Comparison of ENCODE assay signal across 9 mouse cellular contexts in genomic region chr7:93095511-93095910, GRCm38 (mm10). TPM values are rescaled to one million over a fixed set of nuclear protein-coding genes. Genes with fewer than 3 reads are reported as not detected.
DNase-seq lines count a peak whose midpoint lies in the region; ATAC-seq and TF ChIP-seq lines count a peak whose summit lies in the region.
"Had no signal": no experiment of that assay in that cellular context is flagged by ENCODE, and none has a peak within 500 bp of the region (broad histone marks: within the 10 kb centered on the region; RNA-seq: fewer than 3 reads in every experiment).

No protein-coding gene starts in this region.

- no peak overlapping the region for H3K27ac ChIP-seq in heart, adult 2 months
- no peak overlapping the region for H3K27ac ChIP-seq in kidney, embryonic 14.5 days (ENCODE audit: low read depth, low read length)
- H3K27ac ChIP-seq in liver, embryonic 11.5 days (ENCODE audit: low read depth, low read length): no peak overlapping the region
- no peak overlapping the region for H3K27ac ChIP-seq in neural tube, embryonic 14.5 days (ENCODE audit: low read depth, low read length)
- H3K27ac ChIP-seq: liver, embryonic 13.5 days had no signal

- no peak for TF ChIP-seq POLR2A in heart, adult 2 months (IDR thresholded peaks at IDR 0.05; ENCODE audit: insufficient read depth, low read depth, low read length)

- DNase-seq in heart, adult 2 months: peak; percentile 42 to 51
- DNase-seq in heart, adult 11 months: no peak
- peak; percentile 70 to 80 for DNase-seq in cerebellum, postnatal 25 days
- peak; percentile 4 to 21 for DNase-seq in heart, adult 9 months (ENCODE audit: low spot score in 2 of 2)
- peak; percentile 37 for DNase-seq in liver, embryonic 11.5 days (ENCODE audit: low spot score)
- DNase-seq in spleen, postnatal 14 days (ENCODE audit: low spot score in 2 of 2): no peak
- DNase-seq: liver, embryonic 13.5 days had no signal

- H3K9ac ChIP-seq in heart, adult 2 months (ENCODE audit: low read depth, low read length): no peak overlapping the region
- H3K9ac ChIP-seq in kidney, embryonic 14.5 days (ENCODE audit: low read depth, low read length): no peak overlapping the region; the same call in 1 of the 2 replicates
- H3K9ac ChIP-seq in liver, embryonic 11.5 days (ENCODE audit: low read depth, low read length): no peak overlapping the region
- H3K9ac ChIP-seq in neural tube, embryonic 14.5 days (replicated peaks; ENCODE audit: low read depth, low read length): no peak overlapping the region
- H3K9ac ChIP-seq: liver, embryonic 13.5 days had no signal

- ATAC-seq in kidney, embryonic 14.5 days (ENCODE audit: low FRiP score, low TSS enrichment): peak; percentile 91
- ATAC-seq in liver, embryonic 11.5 days (replicated peaks; ENCODE audit: low FRiP score): 0 out of 2 replicates have a peak, but pooled peaks have one; percentile 54
- peak; percentile 79; the same call in 1 of the 2 replicates for ATAC-seq in neural tube, embryonic 14.5 days (ENCODE audit: low read depth)

- TF ChIP-seq CTCF in heart, adult 2 months (IDR thresholded peaks at IDR 0.05): peak; percentile 84

- intact Hi-C loops in heart, adult 2 months (cut with DNase I): loop anchor here (2.0 to 5.0 kb wide), 3 partner anchors 83 to 221 kb away; partner anchors contain the start of genes Ddias and Prcp

- peaks cover 6% of the 10 kb centered on the region for H3K4me1 ChIP-seq in heart, adult 2 months (ENCODE audit: control insufficient read depth, insufficient read depth, low read length)
- H3K4me1 ChIP-seq in kidney, embryonic 14.5 days (ENCODE audit: control insufficient read depth, insufficient read depth, low read length): no peaks in the 10 kb centered on the region
- H3K4me1 ChIP-seq in liver, embryonic 11.5 days (replicated peaks; ENCODE audit: control insufficient read depth, insufficient read depth, low read length): no peaks in the 10 kb centered on the region
- peaks cover 16% of the 10 kb centered on the region; the same call in 1 of the 2 replicates for H3K4me1 ChIP-seq in neural tube, embryonic 14.5 days (ENCODE audit: control insufficient read depth, insufficient read depth, low read length)
- H3K4me1 ChIP-seq: liver, embryonic 13.5 days had no signal

- H3K4me2 ChIP-seq in kidney, embryonic 14.5 days (replicated peaks; ENCODE audit: low read depth, low read length): peak overlapping the region; percentile 30
- peak overlapping the region; percentile 8; the same call in 1 of the 2 replicates for H3K4me2 ChIP-seq in liver, embryonic 11.5 days
- peak overlapping the region; percentile 35; the same call in 1 of the 2 replicates for H3K4me2 ChIP-seq in neural tube, embryonic 14.5 days (ENCODE audit: low read depth, low read length)
- H3K4me2 ChIP-seq: liver, embryonic 13.5 days had no signal

- H3K27me3 ChIP-seq in heart, adult 2 months (ENCODE audit: control insufficient read depth, insufficient read depth, low read length): no peaks in the 10 kb centered on the region
- no peaks in the 10 kb centered on the region for H3K27me3 ChIP-seq in kidney, embryonic 14.5 days (ENCODE audit: control insufficient read depth, insufficient read depth, low read length)
- no peaks in the 10 kb centered on the region for H3K27me3 ChIP-seq in liver, embryonic 11.5 days (replicated peaks; ENCODE audit: control insufficient read depth, insufficient read depth, low read length)
- no peaks in the 10 kb centered on the region for H3K27me3 ChIP-seq in neural tube, embryonic 14.5 days (ENCODE audit: control insufficient read depth, insufficient read depth, low read length)
- H3K27me3 ChIP-seq: liver, embryonic 13.5 days had no signal

- no peaks in the 10 kb centered on the region for H3K79me2 ChIP-seq in heart, adult 2 months (replicated peaks; ENCODE audit: control insufficient read depth, insufficient read depth, low read length)

- 0 out of 2 replicates have a peak, but pooled peaks have one; percentile 43 for TF ChIP-seq EP300 in heart, adult 2 months (IDR thresholded peaks at IDR 0.05; ENCODE audit: insufficient read depth, low read depth, low read length)

- H3K9me3 ChIP-seq in kidney, embryonic 14.5 days (ENCODE audit: control insufficient read depth, low read length): no peaks in the 10 kb centered on the region
- no peaks in the 10 kb centered on the region for H3K9me3 ChIP-seq in liver, embryonic 11.5 days (ENCODE audit: control insufficient read depth, low read length)
- H3K9me3 ChIP-seq in neural tube, embryonic 14.5 days (ENCODE audit: control insufficient read depth, low read length): no peaks in the 10 kb centered on the region
- H3K9me3 ChIP-seq: liver, embryonic 13.5 days had no signal

- peaks cover 2% of the 10 kb centered on the region for H3K36me3 ChIP-seq in heart, adult 2 months (ENCODE audit: control insufficient read depth, insufficient read depth, low read length)
- H3K36me3 ChIP-seq in kidney, embryonic 14.5 days (ENCODE audit: control insufficient read depth, insufficient read depth, low read length): no peaks in the 10 kb centered on the region
- H3K36me3 ChIP-seq in liver, embryonic 11.5 days (ENCODE audit: control insufficient read depth, insufficient read depth, low read length): no peaks in the 10 kb centered on the region
- no peaks in the 10 kb centered on the region for H3K36me3 ChIP-seq in neural tube, embryonic 14.5 days (ENCODE audit: control insufficient read depth, insufficient read depth, low read length)
- H3K36me3 ChIP-seq: liver, embryonic 13.5 days had no signal

- WGBS in heart, adult 2 months: 12% methylated on average over 8 of the region's 8 CpGs
- 7% methylated on average over 8 of the region's 8 CpGs for WGBS in kidney, embryonic 14.5 days
- 9% methylated on average over 8 of the region's 8 CpGs for WGBS in liver, embryonic 11.5 days
- 4% methylated on average over 8 of the region's 8 CpGs for WGBS in neural tube, embryonic 14.5 days

- no peak overlapping the region for H3K4me3 ChIP-seq in heart, adult 2 months
- H3K4me3 ChIP-seq in kidney, embryonic 14.5 days (ENCODE audit: low read length): no peak overlapping the region
- no peak overlapping the region for H3K4me3 ChIP-seq in liver, embryonic 11.5 days (ENCODE audit: low read depth, low read length)
- no peak overlapping the region for H3K4me3 ChIP-seq in neural tube, embryonic 14.5 days (ENCODE audit: low read depth, low read length)
- H3K4me3 ChIP-seq: liver, embryonic 13.5 days had no signal

RNA-seq across cellular contexts. Expression of gene Fam181b, which starts 15.8 kb away (rescaled TPM):
- total RNA-seq in heart, adult 2 months (2021): 1 to 10 TPM; 4.4 to 5.0 TPM
- polyA plus RNA-seq in heart, adult 2 months (2012; rRNA removed): 1.3 and 1.4 TPM in 2 replicates
- 2.0 and 2.3 TPM in 2 replicates for polyA plus RNA-seq in kidney, embryonic 14.5 days (2014; fragmentation: Nextera tagmentation; extraction: Ambion mirVana)
- polyA plus RNA-seq in liver, embryonic 11.5 days (2014; fragmentation: Nextera tagmentation; extraction: Ambion mirVana): 2.1 and 2.5 TPM in 2 replicates
- 61.6 and 61.7 TPM in 2 replicates for polyA plus RNA-seq in neural tube, embryonic 14.5 days (2014; fragmentation: Nextera tagmentation; extraction: Ambion mirVana)

Comparison
In these comparisons a context has a peak if more than half of its experiments do, and no peak if none do; other contexts are left out.
1. DNase-seq: peak in heart, adult 2 months (2 of 2), cerebellum, postnatal 25 days (2 of 2), heart, adult 9 months (2 of 2) and liver, embryonic 11.5 days (single experiment); none in heart, adult 11 months (single experiment) and spleen, postnatal 14 days (0 of 2).
2. RNA of gene Fam181b, which starts 15.8 kb away (polyA plus RNA-seq): 61.6 to 61.7 TPM in neural tube, embryonic 14.5 days; 2.1 to 2.5 TPM in liver, embryonic 11.5 days, 2.0 to 2.3 TPM in kidney, embryonic 14.5 days and 1.3 to 1.4 TPM in heart, adult 2 months; every median in the first group is over 10 times any median in the second.
3. Peak in every context shown above with its lines, with median percentiles within 50 percentile points of each other: ATAC-seq and H3K4me2 ChIP-seq.